Mouse (Mus musculus): ENCODE measurements around the gene Dbp.
"Not testable (repeated sequence)": the region's sequence is repeated elsewhere in the genome, so short reads cannot be mapped to it uniquely, and the experiment has no call there.

The Dbp gene

DNA sequence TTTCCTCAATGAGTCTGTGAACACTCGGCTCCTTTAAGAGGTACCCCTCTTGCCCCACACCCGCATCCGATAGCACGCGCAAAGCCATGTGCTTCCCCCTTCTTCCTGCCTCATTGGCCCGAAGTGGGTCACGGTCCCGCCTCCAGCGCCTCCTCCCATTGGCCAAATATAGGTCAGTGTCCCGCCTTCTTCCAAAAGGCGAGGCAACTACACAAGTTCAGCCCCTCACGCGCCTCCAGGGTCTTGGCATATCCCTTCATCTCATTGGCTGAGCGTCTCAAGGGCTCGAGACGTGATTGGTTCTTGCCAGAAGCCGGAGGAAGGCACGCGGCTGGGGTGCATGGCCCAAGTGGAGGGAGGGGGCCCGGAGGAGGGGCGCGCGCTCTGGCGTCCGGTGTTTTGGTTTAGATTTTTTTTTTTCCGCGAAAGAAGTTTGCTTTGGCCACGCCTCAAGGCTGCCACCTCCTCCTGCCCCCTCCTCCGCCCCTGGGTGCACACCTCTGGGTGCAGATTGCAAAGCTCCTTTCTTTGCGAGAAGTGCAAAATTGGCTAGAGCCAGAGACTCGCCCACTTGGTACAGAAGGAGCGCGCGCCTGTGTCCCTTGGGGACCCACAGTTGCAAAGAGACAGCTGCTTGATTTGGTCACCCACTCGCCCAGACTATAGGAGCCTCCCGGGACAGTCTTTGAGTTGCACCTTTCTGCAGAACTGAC, at the start of gene Dbp:
TSS of gene Dbp (plus strand) at position 359 of the 713 bp plus-strand sequence.
- DNase-seq (ENCODE audit: low read depth), result peak; percentile 98

DNA sequence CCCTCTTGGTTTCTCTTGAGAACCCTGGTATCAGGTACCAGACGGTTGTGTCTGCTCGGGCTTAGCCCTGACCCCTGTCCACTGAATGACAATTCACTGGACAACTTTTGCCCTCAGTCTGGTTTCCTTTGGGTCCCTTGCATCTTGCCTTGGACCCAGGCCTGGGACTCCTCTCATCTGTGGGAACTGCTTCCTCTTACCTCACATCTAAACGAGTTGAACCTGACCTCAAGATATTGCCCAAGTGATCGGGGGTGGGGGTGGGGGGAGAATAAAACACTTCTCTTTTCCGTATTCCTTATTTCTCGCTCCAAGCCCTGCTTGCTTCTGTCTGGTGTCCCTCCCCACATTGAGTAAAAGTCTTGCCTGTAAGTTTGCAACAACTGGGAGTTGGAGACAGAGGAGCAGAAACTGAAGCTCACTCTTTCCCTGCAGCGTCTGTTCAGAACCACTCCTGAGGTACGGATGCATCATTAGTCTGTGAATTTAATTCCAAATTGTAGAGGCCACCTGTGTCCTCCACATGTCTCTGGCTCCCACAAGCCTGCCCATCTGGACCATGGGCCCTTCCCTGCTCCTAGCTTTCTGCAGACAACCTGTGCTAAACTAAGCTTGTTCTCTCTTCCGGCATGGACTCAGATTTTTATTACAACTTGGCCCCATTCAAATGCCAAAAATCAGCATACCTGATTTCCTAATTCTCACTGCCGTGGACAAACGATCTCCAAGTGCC, 44.0 kb upstream of the Dbp start:
- DNase-seq (ENCODE audit: low read depth), result no peak

DNA sequence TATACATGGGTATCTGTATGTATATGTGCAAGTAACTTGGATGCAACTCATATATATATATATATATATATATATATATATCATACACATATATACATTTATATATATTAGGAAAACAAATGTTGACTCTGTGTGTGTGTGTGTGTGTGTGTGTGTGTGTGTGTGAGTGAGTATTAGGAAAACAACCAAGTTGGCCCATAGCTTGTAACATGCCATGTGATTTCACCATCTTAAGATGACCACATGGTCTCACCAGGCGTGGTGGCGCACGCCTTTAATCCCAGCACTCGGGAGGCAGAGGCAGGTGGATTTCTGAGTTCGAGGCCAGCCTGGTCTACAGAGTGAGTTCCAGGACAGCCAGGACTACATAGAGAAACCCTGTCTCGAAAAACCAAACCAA, 43.2 kb upstream of the Dbp start:
- DNase-seq (ENCODE audit: low read depth), result not testable (repeated sequence)

DNA sequence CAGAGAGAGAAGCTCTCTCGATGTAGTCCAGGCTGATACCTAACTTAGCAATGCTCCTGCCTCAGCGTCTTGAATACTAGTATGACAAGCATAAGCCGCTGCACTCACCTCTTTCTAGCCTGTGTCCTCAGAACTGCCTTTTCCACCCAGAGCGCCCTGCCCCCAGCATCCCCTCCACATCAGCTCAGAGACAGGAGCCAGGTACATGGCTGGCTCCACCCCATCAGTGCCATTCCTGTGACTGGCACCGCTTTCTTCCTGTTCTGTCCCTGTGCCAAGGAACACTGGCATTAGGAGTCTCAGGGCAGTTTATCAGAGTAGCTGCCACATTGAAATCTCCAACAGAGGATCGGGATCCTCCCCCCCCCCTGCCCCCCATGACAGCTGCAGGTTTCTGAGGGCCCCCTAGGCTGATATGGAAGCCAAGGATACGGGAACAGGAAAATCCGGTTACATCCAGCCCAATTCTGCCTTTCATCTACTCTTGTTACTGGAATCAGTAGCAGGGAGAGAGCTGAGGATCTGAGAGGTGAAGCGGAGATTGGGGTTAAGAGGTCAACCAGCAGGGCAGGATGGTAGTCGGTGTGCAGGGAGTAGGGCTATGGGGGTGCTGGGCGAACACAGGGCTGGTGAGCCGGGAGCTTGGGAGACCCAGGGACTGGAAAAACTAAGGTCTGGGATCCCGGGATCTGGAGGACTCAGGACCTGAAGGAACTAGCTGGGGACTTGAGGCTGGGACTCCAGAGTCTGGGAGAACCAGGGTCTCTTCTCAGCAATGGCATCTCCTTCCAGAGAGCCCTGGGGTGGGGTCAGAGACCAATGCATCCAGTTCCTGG, 39.4 kb upstream of the Dbp start:
- no peak for DNase-seq (ENCODE audit: low read depth)

DNA sequence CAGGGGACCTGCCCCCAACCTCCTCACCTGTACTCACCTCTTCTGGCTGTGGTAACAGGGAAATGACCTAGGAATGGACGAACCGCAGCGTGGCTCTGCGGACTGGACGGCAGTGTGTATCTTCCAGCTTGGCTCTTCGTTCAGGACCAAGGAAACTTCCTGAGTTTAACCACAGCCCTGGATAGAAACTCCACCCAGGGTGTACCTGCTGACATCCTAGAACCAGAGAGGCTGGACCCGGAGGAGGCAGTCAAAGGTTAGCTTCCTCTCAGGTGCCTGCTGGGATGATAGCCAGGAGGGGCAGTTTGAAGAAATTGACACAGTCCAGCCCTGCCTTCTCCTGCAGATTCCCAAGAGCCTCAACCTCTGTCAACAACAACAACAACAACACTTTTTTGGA, 38.7 kb upstream of the Dbp start, which contains the start of gene Fut2:
TSS of gene Fut2 (minus strand) at position 234 of the 400 bp plus-strand sequence.
- DNase-seq (ENCODE audit: low read depth), result no peak

DNA sequence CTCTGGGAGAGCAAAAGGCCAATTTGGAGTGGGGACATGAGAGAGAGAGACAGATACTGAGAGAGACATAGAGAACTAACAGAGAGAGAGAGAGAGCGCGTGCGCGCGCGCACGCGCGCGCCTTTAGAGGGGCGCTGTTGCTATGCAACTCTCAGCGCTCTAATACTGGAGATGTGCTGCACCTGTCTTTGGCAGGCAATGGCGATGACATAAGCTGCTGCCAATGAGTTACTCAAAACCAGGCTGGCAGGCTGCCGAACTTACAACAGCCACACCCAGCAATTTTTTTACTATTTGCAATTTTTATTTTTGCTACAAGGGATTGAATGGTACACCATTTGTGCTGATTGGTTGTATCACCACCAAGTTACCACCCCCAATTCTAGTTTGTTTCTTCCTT, 37.1 kb upstream of the Dbp start:
- DNase-seq (ENCODE audit: low read depth), result no peak

DNA sequence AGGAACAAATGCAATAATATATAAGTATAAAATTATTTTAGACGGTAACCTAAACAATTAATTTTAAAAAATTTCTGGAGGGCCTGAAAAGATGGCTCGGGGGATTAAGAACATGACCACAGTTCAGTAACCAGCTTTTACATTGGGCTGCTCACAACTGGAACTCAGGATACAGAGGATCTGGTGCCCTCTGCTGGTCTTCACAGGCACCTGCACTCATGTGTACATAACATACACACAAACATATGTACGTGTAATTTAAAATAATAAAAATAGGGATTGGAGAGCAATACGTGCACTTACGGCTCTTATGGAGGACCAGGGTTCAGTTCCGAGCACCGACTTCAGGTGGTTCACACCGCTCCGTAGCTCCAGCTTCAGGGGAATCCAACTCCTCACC, 36.0 kb upstream of the Dbp start:
- no peak for DNase-seq (ENCODE audit: low read depth)

DNA sequence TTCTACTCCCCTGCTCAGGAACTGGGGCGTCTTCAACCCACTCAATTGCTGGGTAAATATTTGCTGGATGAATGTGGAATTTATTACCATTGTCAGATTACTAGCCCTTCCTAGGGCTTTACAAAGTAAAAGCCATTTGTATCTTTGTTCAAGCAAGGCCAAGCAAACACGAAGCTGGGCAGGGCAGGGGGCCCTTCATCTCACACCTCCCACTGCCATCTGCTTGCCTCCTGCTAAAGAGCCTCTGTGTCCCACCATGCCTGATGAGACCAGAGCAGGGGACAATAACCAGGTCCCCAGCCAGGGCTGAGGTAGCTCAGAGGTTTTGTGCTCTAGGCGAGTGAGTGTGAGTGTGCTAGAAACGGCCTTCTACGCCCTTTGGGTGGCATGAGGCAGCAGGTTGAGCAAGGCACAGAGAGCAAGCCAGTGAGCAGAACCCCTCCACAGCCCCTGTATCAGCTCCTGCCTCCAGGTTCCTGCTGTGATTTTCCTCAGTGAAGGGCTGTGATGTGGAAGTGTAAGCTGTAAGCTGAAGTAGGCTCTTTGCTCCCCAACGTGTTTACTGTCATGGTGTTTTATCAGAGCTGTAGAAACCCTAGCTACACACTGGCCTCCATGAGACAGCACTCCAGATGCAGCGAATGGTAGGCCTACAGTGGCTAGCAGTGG, 27.1 kb upstream of the Dbp start:
- no peak for DNase-seq (ENCODE audit: low read depth)

DNA sequence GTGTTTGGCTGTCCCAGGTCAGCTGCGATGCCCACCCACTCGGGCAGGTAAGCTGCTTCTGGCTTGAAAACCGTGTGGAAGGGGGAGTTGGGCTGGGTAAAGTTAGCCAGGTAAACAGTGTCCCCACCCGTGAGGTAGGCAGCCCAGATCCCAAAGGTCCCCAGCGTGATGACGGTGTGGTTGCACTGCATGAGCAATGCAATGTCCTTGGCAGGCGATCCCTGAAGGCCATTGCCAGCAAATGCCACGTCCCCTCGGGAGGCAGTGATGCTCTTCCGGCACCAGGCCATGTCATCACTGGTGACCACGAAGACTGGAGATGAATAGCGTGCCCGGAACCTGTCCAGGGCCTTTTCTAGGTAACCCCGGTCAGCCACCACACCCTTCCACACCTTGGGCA, 26.4 kb upstream of the Dbp start:
- no peak for DNase-seq (ENCODE audit: low read depth)

DNA sequence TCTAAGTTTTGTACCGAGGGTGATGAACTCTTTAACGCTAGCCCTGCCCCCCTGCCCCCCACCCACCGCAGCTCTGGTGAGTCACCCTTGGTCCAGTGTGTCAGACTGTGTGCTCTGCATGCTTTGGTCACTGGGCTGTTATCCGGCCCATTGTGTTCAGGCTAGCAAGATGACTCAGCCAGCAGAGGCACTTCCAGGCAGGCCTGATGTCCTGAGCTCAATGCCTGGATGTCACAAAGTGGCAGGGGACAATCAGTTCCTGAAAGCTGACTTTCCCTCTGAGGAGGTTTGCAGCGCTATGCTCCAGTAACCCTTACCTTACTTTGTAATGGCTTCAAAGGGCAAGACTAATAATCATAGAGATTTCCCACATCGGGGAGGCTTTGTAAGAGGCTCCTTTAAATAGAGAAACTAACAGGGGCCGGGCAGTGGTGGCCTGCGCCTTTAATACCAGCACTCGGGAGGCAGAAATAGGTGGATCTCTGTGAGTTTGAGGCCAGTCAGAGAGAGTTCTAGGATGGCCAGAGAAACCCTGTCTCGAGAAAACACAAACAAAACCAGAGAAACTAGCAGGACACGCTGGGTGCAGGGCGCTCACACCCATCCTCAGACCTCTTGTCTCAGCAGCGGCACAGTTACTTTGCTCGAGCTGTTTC, 24.8 kb upstream of the Dbp start:
- no peak for DNase-seq (ENCODE audit: low read depth)

DNA sequence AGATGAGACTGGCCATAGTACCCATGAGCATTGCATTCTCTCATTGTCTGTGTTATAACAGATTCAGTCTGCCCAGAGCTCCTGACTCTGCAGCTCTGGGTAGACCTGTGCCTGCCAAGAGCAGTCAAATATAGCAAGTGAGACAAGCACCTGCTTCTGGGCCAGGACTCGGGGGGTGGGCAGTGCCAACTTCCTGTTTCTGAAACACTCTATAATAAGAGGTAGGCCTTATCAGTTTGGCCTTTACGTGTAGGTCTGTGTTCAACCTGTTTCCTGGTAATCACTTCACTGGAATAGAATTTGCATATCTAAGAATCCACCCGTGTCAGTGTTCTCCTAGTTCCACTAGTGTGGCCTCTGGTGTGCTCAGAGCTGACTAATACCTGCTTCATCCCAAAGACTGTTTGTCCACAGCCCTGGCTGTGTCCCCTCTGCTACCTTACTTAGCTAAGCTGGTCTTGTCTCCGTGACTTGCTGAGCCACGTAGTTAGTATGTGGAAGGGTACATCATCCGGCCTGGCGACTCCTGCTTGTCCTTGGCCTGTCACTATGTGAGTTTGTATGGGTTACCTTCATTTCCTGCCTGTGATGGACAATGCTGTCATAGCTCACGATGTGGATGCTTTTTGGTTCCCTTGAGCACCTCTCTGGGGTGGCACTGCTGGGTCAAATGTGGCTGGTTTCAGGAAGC, 23.7 kb upstream of the Dbp start:
- peak; percentile 36 for DNase-seq (ENCODE audit: low read depth)

DNA sequence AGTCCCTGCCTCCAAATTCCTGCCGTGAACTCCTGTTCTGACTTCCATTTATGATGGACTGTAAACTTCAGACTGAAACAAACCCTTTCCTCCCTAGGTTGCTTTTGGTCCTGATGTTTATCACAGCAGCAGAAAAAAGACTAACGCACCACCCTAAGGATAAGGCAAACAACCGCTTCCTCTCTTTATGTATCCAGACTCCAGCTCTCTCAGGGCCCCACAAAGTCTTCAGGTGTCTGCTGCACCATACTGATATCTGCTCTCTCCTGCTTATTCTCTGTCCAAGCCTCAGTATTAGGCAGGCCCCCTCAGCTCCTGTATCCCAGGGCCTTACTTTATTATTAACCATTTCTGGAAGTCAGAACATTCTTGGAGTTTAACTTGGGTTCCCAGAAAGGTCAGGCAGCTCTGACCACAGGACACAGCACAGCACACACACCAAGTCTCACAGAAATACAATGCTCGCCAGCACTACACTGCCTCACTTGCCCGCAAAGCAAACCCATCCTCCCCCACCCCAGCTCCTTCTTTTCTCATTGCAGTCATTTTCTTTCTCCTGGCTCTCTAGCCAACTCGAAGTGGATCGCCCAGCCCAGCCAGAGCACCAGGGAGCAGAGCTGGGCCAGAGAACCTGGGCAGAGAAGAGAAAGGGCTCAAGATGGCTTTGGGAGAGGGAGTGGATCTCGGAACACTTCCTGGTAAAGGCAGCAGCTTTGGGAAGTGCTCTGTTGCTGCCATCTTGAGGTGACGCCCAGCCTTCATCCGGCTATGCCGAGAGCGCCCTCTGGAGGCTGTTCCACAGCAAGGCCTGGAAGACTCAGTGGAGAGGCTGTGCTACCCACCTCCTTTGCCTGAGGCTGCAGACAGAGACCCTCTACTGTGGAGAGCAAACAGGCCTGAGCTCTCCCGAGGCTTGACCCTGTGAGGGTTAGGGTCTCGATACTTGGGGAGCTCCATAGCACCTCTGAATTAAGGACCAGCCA, 22.5 kb upstream of the Dbp start:
- DNase-seq (ENCODE audit: low read depth), result peak; percentile 91

DNA sequence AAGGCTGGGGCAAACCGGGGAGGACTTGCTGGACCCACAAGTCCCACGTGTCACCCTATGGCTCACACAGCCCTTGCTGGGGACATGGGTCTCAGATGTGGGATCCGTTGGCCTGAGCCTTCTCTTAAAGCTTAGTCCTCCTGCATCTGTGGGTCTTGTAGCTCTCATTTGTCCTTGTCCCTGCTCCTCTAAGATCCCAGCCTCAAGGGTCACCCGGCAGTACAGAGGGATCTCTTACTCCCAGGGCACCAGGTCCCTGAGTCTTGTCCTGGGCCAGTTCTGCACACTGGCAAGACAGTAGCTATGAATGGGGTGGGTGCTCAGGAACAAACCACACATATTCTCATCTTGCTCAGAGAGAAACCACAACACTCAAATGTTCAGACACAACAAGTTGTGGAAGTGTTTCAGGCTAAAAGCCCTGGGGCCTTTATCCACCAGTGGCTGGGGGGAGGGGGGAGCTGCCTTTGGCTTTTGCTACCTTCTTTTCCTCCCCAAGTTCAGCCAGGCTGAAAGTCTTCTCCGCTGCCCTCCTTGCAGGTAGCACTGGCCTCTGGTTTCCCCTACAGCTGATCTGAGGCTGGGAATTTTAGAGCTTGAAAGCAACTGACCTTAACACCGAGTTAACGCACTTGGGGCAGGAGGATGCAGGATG, 21.4 kb upstream of the Dbp start, which contains the start of gene Ntn5:
TSS of gene Ntn5 (plus strand) at position 627 of the 655 bp plus-strand sequence.
- peak; percentile 61 for DNase-seq (ENCODE audit: low read depth)

DNA sequence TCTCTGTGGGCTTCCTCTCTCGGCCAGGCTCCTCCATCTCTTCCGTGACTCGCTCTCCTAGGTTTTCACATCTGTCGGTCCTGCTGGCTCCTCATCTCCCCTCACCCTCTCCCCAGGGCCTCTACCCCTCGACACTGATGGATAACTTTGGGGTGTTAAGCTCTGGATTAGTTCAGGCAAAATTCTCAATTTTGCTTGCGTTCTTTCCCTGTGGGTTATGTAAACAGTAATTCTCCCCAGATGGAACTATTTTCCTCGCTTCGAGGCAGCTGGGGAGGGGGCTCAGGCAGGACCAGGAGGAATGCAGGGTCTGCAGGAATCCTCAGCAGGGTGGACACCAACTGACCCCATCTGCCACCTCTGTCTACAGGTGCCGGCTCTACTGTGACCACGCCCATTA, 19.1 kb upstream of the Dbp start:
- no peak for DNase-seq (ENCODE audit: low read depth)

DNA sequence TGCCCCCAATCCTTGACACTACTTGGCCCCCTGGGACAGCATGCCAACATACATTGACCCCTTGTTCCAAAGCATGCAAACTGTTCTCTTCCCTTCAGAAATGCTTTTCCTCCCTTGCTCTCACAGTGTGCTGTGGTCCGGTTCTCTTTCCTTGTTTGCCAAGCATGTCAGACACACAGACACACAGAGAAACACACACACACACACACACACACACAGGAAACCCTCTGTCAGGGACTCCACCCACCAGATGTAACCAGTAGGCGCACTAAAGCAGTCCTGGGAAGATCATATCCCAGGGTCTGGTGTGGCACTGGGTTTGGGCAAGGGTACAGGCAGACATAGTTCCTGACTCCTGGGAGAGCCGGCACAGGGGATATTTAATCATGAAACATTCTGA, 18.0 kb upstream of the Dbp start:
- peak; percentile 64 for DNase-seq (ENCODE audit: low read depth)

DNA sequence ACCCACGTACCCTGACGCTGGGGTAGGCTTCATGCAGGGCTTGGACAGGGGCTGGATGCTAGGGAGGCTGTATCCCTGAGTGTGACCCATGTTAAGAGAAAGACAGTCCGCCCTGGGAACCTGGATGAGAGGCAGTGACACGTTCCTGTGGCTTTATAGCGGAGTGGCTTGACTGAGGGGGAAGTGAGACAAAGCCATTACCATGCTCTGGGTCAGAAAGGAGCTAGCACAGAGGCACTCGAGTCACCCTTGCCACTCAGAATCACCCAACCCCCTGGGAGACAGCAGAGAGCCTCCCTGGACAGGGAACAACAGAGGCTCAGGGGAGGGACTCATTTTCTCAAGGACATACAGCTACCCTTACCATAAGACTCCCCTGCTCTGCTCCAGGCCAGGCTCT, 15.8 kb upstream of the Dbp start:
- no peak for DNase-seq (ENCODE audit: low read depth)

DNA sequence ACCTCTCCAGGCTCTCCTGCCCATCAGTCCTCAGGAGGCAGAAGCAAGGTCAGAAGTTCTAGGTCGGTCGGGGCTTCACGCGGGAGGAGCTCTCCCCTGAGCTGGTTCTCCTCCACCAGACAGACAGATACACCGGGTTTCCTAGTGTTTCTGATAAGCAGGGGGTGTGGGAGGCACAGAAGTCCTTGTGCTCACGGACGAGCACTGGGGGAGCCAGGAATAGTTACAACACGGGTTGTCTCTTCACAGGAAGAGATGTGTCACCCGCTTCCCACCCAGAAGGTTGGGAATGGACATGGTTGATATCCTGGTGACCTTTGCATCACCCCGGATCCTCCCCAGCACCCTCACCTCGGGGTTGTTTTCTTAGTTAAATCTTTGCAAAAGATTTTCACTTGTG, 15.1 kb upstream of the Dbp start:
- DNase-seq (ENCODE audit: low read depth), result no peak

DNA sequence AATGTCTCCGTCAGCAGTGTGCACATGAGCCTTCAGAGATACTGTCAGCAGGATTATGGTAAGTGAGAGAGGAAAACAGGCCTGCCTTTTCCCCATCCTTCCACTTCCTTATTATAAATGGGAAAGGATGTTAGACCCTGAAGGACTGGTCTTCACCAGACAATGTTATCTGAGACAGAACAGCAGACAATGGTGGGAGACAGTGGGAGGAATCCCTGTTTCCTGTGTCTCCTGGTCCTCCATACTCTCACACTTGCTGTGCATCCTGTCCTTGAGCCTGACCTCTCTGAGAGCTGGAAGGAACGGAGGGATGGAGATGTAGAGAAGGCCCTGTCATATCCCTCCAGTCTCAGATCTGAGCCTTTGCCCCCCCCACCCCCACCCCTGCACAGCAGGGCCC, 12.5 kb upstream of the Dbp start:
- DNase-seq (ENCODE audit: low read depth), result no peak

DNA sequence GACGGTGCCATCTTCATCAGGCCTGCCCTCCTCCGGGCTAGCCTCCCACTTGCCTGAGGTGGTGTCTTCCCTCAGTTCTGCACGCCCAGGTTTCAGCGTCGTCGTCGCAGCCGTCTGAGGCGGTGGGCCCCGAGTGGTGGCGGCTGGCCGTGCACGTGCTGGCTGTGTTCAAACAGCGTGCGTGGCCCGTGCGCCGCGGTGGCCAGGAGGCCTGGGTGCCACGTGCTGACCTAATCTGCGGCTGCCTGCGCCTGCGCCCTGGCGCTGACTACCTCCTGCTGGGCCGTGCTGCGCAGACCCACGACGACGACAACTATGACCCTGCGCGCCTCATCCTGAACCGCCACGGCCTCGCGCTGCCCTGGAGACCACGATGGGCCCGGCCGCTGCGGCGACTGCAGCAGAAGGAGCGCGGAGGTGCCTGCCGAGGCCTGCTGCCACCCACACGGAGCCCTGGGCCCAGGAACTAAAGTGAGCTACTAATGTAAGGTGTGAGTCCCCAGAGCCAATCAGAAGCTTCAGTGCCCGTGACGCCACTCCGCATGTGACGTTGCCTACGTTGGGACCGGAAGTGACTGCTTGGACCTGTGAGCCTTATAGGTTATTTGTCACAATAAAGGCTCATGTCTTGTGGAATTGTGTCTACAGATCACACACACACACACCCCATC, 10.8 kb upstream of the Dbp start, which contains the start of gene Sec1:
TSS of gene Sec1 (minus strand) at position 482 of the 671 bp plus-strand sequence.
- no peak for DNase-seq (ENCODE audit: low read depth)

Data from naive thymus-derived CD4-positive, alpha-beta T cell, adult 2 months (primary cell).